Mouse (Mus musculus): Measurements from ENCODE around the gene Gm20388. TPM values are rescaled to one million over a fixed set of nuclear protein-coding genes. Genes with fewer than 3 reads are reported as not detected.

Gm20388 gene
- total RNA-seq, 1 experiment = 27.0 TPM

- Histone ChIP-seq H3K4me3 (ENCODE audit: insufficient read depth in 1 of 2, low read depth in 1 of 2, low read length in 2 of 2, poor library complexity in 1 of 2, severe bottlenecking in 1 of 2) (no peak overlapping the region), H3K36me3 (ENCODE audit: control insufficient read depth, insufficient read depth, low read length, poor library complexity, severe bottlenecking) (no peaks in the 10 kb centered on the region), H3K27ac (ENCODE audit: insufficient read depth, low read depth, low read length, poor library complexity, severe bottlenecking) (no peak overlapping the region), H3K4me1 (ENCODE audit: control insufficient read depth in 2 of 2, insufficient read depth in 2 of 2, low read length in 2 of 2, poor library complexity in 1 of 2) (peaks cover 0 to 12% of the 10 kb centered on the region in 2 experiments; a peak in 2 of 4 replicates), H3K9ac (ENCODE audit: insufficient read depth, low read depth, low read length, poor library complexity, severe bottlenecking) (no peak overlapping the region), H3K9me3 (ENCODE audit: control insufficient read depth, insufficient read depth, low read depth, low read length) (no peaks in the 10 kb centered on the region)
- TF ChIP-seq CHD2 (IDR thresholded peaks at IDR 0.05; ENCODE audit: low read depth, low read length) = no peak
- no peak for TF ChIP-seq HCFC1 (IDR thresholded peaks at IDR 0.05; ENCODE audit: borderline replicate concordance, insufficient read depth, low read length)
- TF ChIP-seq ZC3H11A (IDR thresholded peaks at IDR 0.05; ENCODE audit: borderline replicate concordance, low read depth, low read length) = no peak
- no peak for TF ChIP-seq MAFK (IDR thresholded peaks at IDR 0.05; ENCODE audit: insufficient read depth, low read depth, low read length)
- TF ChIP-seq ZNF384 (IDR thresholded peaks at IDR 0.05; ENCODE audit: low read depth, low read length) = no peak
- no peak for DNase-seq (ENCODE audit: low read depth, low spot score)
- in situ Hi-C loops (cut with MboI; ENCODE audit: low sequenced_read_pairs in 2 of 2, unreplicated experiment in 2 of 2) = no loop called here
Measured at GRCm38 (mm10) chr8:120745226-120745625, 834.6 kb downstream of the Gm20388 start.

DNA sequence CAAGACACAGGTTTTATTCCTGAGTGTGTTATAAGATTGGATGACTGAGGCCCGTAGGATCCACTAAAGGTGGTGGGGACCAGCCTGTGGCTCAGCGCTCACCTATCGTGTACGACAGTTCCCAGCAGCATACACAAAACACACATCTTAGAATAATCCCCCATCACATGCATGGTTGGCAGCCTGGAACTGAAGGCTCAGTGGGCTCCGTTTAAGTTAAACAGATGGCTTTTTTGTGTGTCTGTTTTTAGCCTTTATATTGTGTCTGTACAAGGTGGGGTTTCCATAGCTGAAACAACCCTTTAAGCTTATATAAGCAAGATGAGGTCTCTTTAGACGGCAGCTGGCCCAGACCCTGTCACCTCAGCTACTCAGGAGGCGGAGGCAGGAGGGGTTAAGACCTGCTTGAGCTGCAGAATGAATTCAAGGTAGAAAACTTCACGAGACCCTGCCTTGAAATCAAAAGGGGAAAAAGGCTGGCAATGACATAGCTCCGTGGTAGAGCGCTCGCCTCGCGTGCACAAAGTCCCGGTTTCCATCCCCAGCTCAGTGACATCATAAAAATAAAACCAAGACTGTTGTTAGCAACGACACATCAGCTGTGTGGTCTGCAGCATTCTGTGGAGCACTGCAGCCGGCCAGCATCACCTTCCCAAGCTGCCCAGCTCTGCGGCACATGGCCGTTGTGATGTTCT is 835.5 kb downstream of the Gm20388 start:
- no peak for TF ChIP-seq ZC3H11A (IDR thresholded peaks at IDR 0.05; ENCODE audit: borderline replicate concordance, low read depth, low read length)
- no peak for TF ChIP-seq ZNF384 (IDR thresholded peaks at IDR 0.05; ENCODE audit: low read depth, low read length)
- TF ChIP-seq HCFC1 (IDR thresholded peaks at IDR 0.05; ENCODE audit: borderline replicate concordance, insufficient read depth, low read length) = no peak
- no peak for TF ChIP-seq MAFK (IDR thresholded peaks at IDR 0.05; ENCODE audit: insufficient read depth, low read depth, low read length)
- no peak for TF ChIP-seq CHD2 (IDR thresholded peaks at IDR 0.05; ENCODE audit: low read depth, low read length)
- H3K9me3 ChIP-seq (ENCODE audit: control insufficient read depth, insufficient read depth, low read depth, low read length) = no peaks in the 10 kb centered on the region
- H3K4me3 ChIP-seq (ENCODE audit: insufficient read depth in 1 of 2, low read depth in 1 of 2, low read length in 2 of 2, poor library complexity in 1 of 2, severe bottlenecking in 1 of 2) = no peak overlapping the region
- in situ Hi-C loops (cut with MboI; ENCODE audit: low sequenced_read_pairs in 2 of 2, unreplicated experiment in 2 of 2) = no loop called here
- no peak overlapping the region for H3K9ac ChIP-seq (ENCODE audit: insufficient read depth, low read depth, low read length, poor library complexity, severe bottlenecking)
- H3K36me3 ChIP-seq (ENCODE audit: control insufficient read depth, insufficient read depth, low read length, poor library complexity, severe bottlenecking) = no peaks in the 10 kb centered on the region
- no peak overlapping the region for H3K27ac ChIP-seq (ENCODE audit: insufficient read depth, low read depth, low read length, poor library complexity, severe bottlenecking)
- peaks cover 0 to 12% of the 10 kb centered on the region in 2 experiments; a peak in 2 of 4 replicates for H3K4me1 ChIP-seq (ENCODE audit: control insufficient read depth in 2 of 2, insufficient read depth in 2 of 2, low read length in 2 of 2, poor library complexity in 1 of 2)
- DNase-seq (ENCODE audit: low read depth, low spot score) = no peak

DNA sequence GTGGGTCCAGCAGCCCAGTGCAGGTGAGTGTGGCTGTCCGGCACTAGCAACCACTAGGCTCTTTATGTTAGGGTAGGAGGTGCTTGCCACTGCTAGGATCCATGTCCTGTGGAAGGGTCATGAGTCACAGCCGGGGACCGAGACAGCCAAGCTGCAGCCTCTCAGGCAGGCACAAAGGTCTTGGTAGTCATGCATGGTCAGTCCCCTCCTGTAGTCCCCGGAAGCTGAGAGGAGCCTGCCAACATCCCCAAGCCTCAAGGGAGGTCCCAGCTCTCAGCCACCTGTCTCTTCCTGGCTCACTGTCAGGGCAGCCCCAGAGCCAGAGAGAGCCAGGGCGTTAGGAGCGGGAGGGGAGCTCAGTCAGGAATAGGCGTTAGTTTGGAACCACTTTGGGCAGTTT is 836.6 kb downstream of the Gm20388 start:
- no peak for DNase-seq (ENCODE audit: low read depth, low spot score)
- no peak for TF ChIP-seq ZC3H11A (IDR thresholded peaks at IDR 0.05; ENCODE audit: borderline replicate concordance, low read depth, low read length)
- TF ChIP-seq CHD2 (IDR thresholded peaks at IDR 0.05; ENCODE audit: low read depth, low read length) = no peak
- no peak for TF ChIP-seq HCFC1 (IDR thresholded peaks at IDR 0.05; ENCODE audit: borderline replicate concordance, insufficient read depth, low read length)
- TF ChIP-seq ZNF384 (IDR thresholded peaks at IDR 0.05; ENCODE audit: low read depth, low read length) = no peak
- Histone ChIP-seq H3K4me3 (ENCODE audit: insufficient read depth in 1 of 2, low read depth in 1 of 2, low read length in 2 of 2, poor library complexity in 1 of 2, severe bottlenecking in 1 of 2) (no peak overlapping the region), H3K9ac (ENCODE audit: insufficient read depth, low read depth, low read length, poor library complexity, severe bottlenecking) (no peak overlapping the region), H3K36me3 (ENCODE audit: control insufficient read depth, insufficient read depth, low read length, poor library complexity, severe bottlenecking) (no peaks in the 10 kb centered on the region), H3K9me3 (ENCODE audit: control insufficient read depth, insufficient read depth, low read depth, low read length) (no peaks in the 10 kb centered on the region), H3K4me1 (ENCODE audit: control insufficient read depth in 2 of 2, insufficient read depth in 2 of 2, low read length in 2 of 2, poor library complexity in 1 of 2) (peaks cover 0 to 15% of the 10 kb centered on the region in 2 experiments; a peak in 2 of 4 replicates), H3K27ac (ENCODE audit: insufficient read depth, low read depth, low read length, poor library complexity, severe bottlenecking) (no peak overlapping the region)
- in situ Hi-C loops (cut with MboI; ENCODE audit: low sequenced_read_pairs in 2 of 2, unreplicated experiment in 2 of 2) = no loop called here

GRCm38 (mm10) chr8:120750616-120751015 is 840.0 kb downstream of the Gm20388 start:
- Histone ChIP-seq H3K27ac (ENCODE audit: insufficient read depth, low read depth, low read length, poor library complexity, severe bottlenecking) (no peak overlapping the region), H3K4me1 (ENCODE audit: control insufficient read depth in 2 of 2, insufficient read depth in 2 of 2, low read length in 2 of 2, poor library complexity in 1 of 2) (peaks cover 0 to 6% of the 10 kb centered on the region in 2 experiments; a peak in 1 of 4 replicates), H3K9me3 (ENCODE audit: control insufficient read depth, insufficient read depth, low read depth, low read length) (no peaks in the 10 kb centered on the region), H3K36me3 (ENCODE audit: control insufficient read depth, insufficient read depth, low read length, poor library complexity, severe bottlenecking) (no peaks in the 10 kb centered on the region), H3K4me3 (ENCODE audit: insufficient read depth in 1 of 2, low read depth in 1 of 2, low read length in 2 of 2, poor library complexity in 1 of 2, severe bottlenecking in 1 of 2) (no peak overlapping the region), H3K9ac (ENCODE audit: insufficient read depth, low read depth, low read length, poor library complexity, severe bottlenecking) (no peak overlapping the region)
- no peak for DNase-seq (ENCODE audit: low read depth, low spot score)
- TF ChIP-seq ZNF384 (IDR thresholded peaks at IDR 0.05; ENCODE audit: low read depth, low read length) (no peak), HCFC1 (IDR thresholded peaks at IDR 0.05; ENCODE audit: borderline replicate concordance, insufficient read depth, low read length) (no peak), CHD2 (IDR thresholded peaks at IDR 0.05; ENCODE audit: low read depth, low read length) (no peak), MAFK (IDR thresholded peaks at IDR 0.05; ENCODE audit: insufficient read depth, low read depth, low read length) (no peak), ZC3H11A (IDR thresholded peaks at IDR 0.05; ENCODE audit: borderline replicate concordance, low read depth, low read length) (no peak)
- in situ Hi-C loops (cut with MboI; ENCODE audit: low sequenced_read_pairs in 2 of 2, unreplicated experiment in 2 of 2) = no loop called here
